Mouse (Mus musculus): ENCODE results near the gene Ncs1. TPM values are rescaled to one million over a fixed set of nuclear protein-coding genes. Genes with fewer than 3 reads are reported as not detected.

Gene Ncs1
- polyA plus RNA-seq, 1 experiment, result 3.5 TPM

- H3K4me3 ChIP-seq (ENCODE audit: insufficient read depth, low read depth, low read length), result no peak overlapping the region
- no peak overlapping the region for H3K27ac ChIP-seq (ENCODE audit: insufficient read depth, low read depth, low read length)
- H3K27me3 ChIP-seq (replicated peaks; ENCODE audit: control insufficient read depth, insufficient read depth, low read length), result no peaks in the 10 kb centered on the region
- DNase-seq, result no peak
- no peaks in the 10 kb centered on the region for H3K4me1 ChIP-seq (ENCODE audit: control insufficient read depth, insufficient read depth, low read length)
- 38% methylated on average over 4 of the region's 4 CpGs for WGBS
- H3K36me3 ChIP-seq (ENCODE audit: control insufficient read depth, insufficient read depth, low read length), result no peaks in the 10 kb centered on the region
- no peak for TF ChIP-seq CTCF (conservative IDR thresholded peaks at IDR 0.05; ENCODE audit: insufficient read depth, insufficient read length, low read depth, low read length)
- no peak for TF ChIP-seq POLR2A (IDR thresholded peaks at IDR 0.05; ENCODE audit: low read depth, low read length)
Observed at GRCm38 (mm10) chr2:31206211-31206610, 39.4 kb upstream of the Ncs1 start.

- WGBS, result 56% methylated on average over 8 of the region's 8 CpGs
- TF ChIP-seq CTCF (conservative IDR thresholded peaks at IDR 0.05; ENCODE audit: insufficient read depth, insufficient read length, low read depth, low read length) (no peak), POLR2A (IDR thresholded peaks at IDR 0.05; ENCODE audit: low read depth, low read length) (no peak)
- H3K27ac ChIP-seq (ENCODE audit: insufficient read depth, low read depth, low read length), result no peak overlapping the region
- H3K36me3 ChIP-seq (ENCODE audit: control insufficient read depth, insufficient read depth, low read length), result no peaks in the 10 kb centered on the region
- no peaks in the 10 kb centered on the region for H3K27me3 ChIP-seq (replicated peaks; ENCODE audit: control insufficient read depth, insufficient read depth, low read length)
- no peak overlapping the region for H3K4me3 ChIP-seq (ENCODE audit: insufficient read depth, low read depth, low read length)
- H3K4me1 ChIP-seq (ENCODE audit: control insufficient read depth, insufficient read depth, low read length), result no peaks in the 10 kb centered on the region
- DNase-seq, result no peak
Observed at GRCm38 (mm10) chr2:31206882-31207281, 38.7 kb upstream of the Ncs1 start.

GRCm38 (mm10) chr2:31208544-31209142, 37.0 kb upstream of the Ncs1 start:
- DNase-seq, result no peak
- H3K27ac ChIP-seq (ENCODE audit: insufficient read depth, low read depth, low read length), result no peak overlapping the region
- H3K36me3 ChIP-seq (ENCODE audit: control insufficient read depth, insufficient read depth, low read length), result no peaks in the 10 kb centered on the region
- no peaks in the 10 kb centered on the region for H3K27me3 ChIP-seq (replicated peaks; ENCODE audit: control insufficient read depth, insufficient read depth, low read length)
- 90% methylated on average over 13 of the region's 13 CpGs for WGBS
- no peaks in the 10 kb centered on the region for H3K4me1 ChIP-seq (ENCODE audit: control insufficient read depth, insufficient read depth, low read length)
- TF ChIP-seq POLR2A (IDR thresholded peaks at IDR 0.05; ENCODE audit: low read depth, low read length), result no peak
- no peak for TF ChIP-seq CTCF (conservative IDR thresholded peaks at IDR 0.05; ENCODE audit: insufficient read depth, insufficient read length, low read depth, low read length)
- H3K4me3 ChIP-seq (ENCODE audit: insufficient read depth, low read depth, low read length), result no peak overlapping the region

GRCm38 (mm10) chr2:31209525-31209924, 36.1 kb upstream of the Ncs1 start:
- no peak for TF ChIP-seq CTCF (conservative IDR thresholded peaks at IDR 0.05; ENCODE audit: insufficient read depth, insufficient read length, low read depth, low read length)
- TF ChIP-seq POLR2A (IDR thresholded peaks at IDR 0.05; ENCODE audit: low read depth, low read length), result no peak
- H3K27me3 ChIP-seq (replicated peaks; ENCODE audit: control insufficient read depth, insufficient read depth, low read length), result no peaks in the 10 kb centered on the region
- DNase-seq, result no peak
- no peaks in the 10 kb centered on the region for H3K36me3 ChIP-seq (ENCODE audit: control insufficient read depth, insufficient read depth, low read length)
- no peak overlapping the region for H3K4me3 ChIP-seq (ENCODE audit: insufficient read depth, low read depth, low read length)
- no peaks in the 10 kb centered on the region for H3K4me1 ChIP-seq (ENCODE audit: control insufficient read depth, insufficient read depth, low read length)
- H3K27ac ChIP-seq (ENCODE audit: insufficient read depth, low read depth, low read length), result no peak overlapping the region
- 86% methylated on average over 4 of the region's 4 CpGs for WGBS

GRCm38 (mm10) chr2:31210144-31210847, 35.3 kb upstream of the Ncs1 start:
- Histone ChIP-seq H3K4me3 (ENCODE audit: insufficient read depth, low read depth, low read length) (no peak overlapping the region), H3K27ac (ENCODE audit: insufficient read depth, low read depth, low read length) (no peak overlapping the region), H3K4me1 (ENCODE audit: control insufficient read depth, insufficient read depth, low read length) (no peaks in the 10 kb centered on the region), H3K36me3 (ENCODE audit: control insufficient read depth, insufficient read depth, low read length) (no peaks in the 10 kb centered on the region; the same call in 1 of the 2 replicates), H3K27me3 (replicated peaks; ENCODE audit: control insufficient read depth, insufficient read depth, low read length) (no peaks in the 10 kb centered on the region)
- no peak for DNase-seq
- WGBS, result 80% methylated on average over 11 of the region's 11 CpGs
- TF ChIP-seq CTCF (conservative IDR thresholded peaks at IDR 0.05; ENCODE audit: insufficient read depth, insufficient read length, low read depth, low read length) (no peak), POLR2A (IDR thresholded peaks at IDR 0.05; ENCODE audit: low read depth, low read length) (no peak)

GRCm38 (mm10) chr2:31211204-31211603, 34.4 kb upstream of the Ncs1 start:
- H3K27me3 ChIP-seq (replicated peaks; ENCODE audit: control insufficient read depth, insufficient read depth, low read length), result no peaks in the 10 kb centered on the region
- WGBS, result 75% methylated on average over 3 of the region's 3 CpGs
- H3K4me1 ChIP-seq (ENCODE audit: control insufficient read depth, insufficient read depth, low read length), result no peaks in the 10 kb centered on the region
- no peak overlapping the region for H3K27ac ChIP-seq (ENCODE audit: insufficient read depth, low read depth, low read length)
- H3K4me3 ChIP-seq (ENCODE audit: insufficient read depth, low read depth, low read length), result no peak overlapping the region
- TF ChIP-seq CTCF (conservative IDR thresholded peaks at IDR 0.05; ENCODE audit: insufficient read depth, insufficient read length, low read depth, low read length), result no peak
- no peak for TF ChIP-seq POLR2A (IDR thresholded peaks at IDR 0.05; ENCODE audit: low read depth, low read length)
- no peaks in the 10 kb centered on the region; the same call in 1 of the 2 replicates for H3K36me3 ChIP-seq (ENCODE audit: control insufficient read depth, insufficient read depth, low read length)
- DNase-seq, result no peak

- TF ChIP-seq POLR2A (IDR thresholded peaks at IDR 0.05; ENCODE audit: low read depth, low read length), result no peak
- TF ChIP-seq CTCF (conservative IDR thresholded peaks at IDR 0.05; ENCODE audit: insufficient read depth, insufficient read length, low read depth, low read length), result no peak
- WGBS, result 73% methylated on average over 16 of the region's 16 CpGs
- Histone ChIP-seq H3K4me1 (ENCODE audit: control insufficient read depth, insufficient read depth, low read length) (no peaks in the 10 kb centered on the region), H3K27ac (ENCODE audit: insufficient read depth, low read depth, low read length) (no peak overlapping the region), H3K4me3 (ENCODE audit: insufficient read depth, low read depth, low read length) (no peak overlapping the region), H3K36me3 (ENCODE audit: control insufficient read depth, insufficient read depth, low read length) (no peaks in the 10 kb centered on the region; the same call in 1 of the 2 replicates), H3K27me3 (replicated peaks; ENCODE audit: control insufficient read depth, insufficient read depth, low read length) (no peaks in the 10 kb centered on the region)
- DNase-seq, result no peak
Observed at GRCm38 (mm10) chr2:31214211-31214796, 31.3 kb upstream of the Ncs1 start.
